Mouse (Mus musculus) common myeloid progenitor, adult 5-6 weeks (primary cell): ENCODE measurements at regions not wholly inside any gene's neighbourhood (a gene's known extent, or its start where the extent isn't known, plus 50 kb on each side); places are given as distances from the start of the nearest gene placed in this dataset.

Experiments
- ATAC-seq: replicated peaks from 2 replicates; pipeline ENCODE4 v1.8.0; 2016; ENCODE audit warnings: low read depth, mild to moderate bottlenecking, moderate TSS enrichment, inconsistent platforms; ENCODE audit not compliant: poor library complexity, severe bottlenecking

GRCm38 (mm10) chr8:11909146-11909545, 68.9 kb downstream of the Tex29 start:
- no peak for ATAC-seq

GRCm38 (mm10) chr8:11911639-11912450, 71.6 kb downstream of the Tex29 start:
- no peak for ATAC-seq

GRCm38 (mm10) chr8:11912451-11913128, 72.3 kb downstream of the Tex29 start:
- no peak for ATAC-seq

- no peak for ATAC-seq
Measured at GRCm38 (mm10) chr8:11913129-11913900, 73.0 kb downstream of the Tex29 start.

GRCm38 (mm10) chr8:11914131-11914530, 73.9 kb downstream of the Tex29 start:
- ATAC-seq: no peak

- no peak for ATAC-seq
Measured at GRCm38 (mm10) chr8:11914681-11915474, 74.6 kb downstream of the Tex29 start.

GRCm38 (mm10) chr8:11915721-11916120, 75.4 kb downstream of the Tex29 start:
- ATAC-seq: no peak

GRCm38 (mm10) chr8:11919876-11920275, 79.6 kb downstream of the Tex29 start:
- no peak for ATAC-seq

GRCm38 (mm10) chr8:11923115-11923514, 82.8 kb downstream of the Tex29 start:
- no peak for ATAC-seq

GRCm38 (mm10) chr8:11924165-11924564, 83.9 kb downstream of the Tex29 start:
- peak; percentile 69 for ATAC-seq

- peak; percentile 93 for ATAC-seq
Measured at GRCm38 (mm10) chr8:11942892-11943332, 102.6 kb downstream of the Tex29 start.

- no peak for ATAC-seq
Measured at GRCm38 (mm10) chr8:11947766-11948165, 107.5 kb downstream of the Tex29 start.

GRCm38 (mm10) chr8:11956268-11956667, 116.0 kb downstream of the Tex29 start:
- ATAC-seq: no peak

- ATAC-seq: 0 out of 2 replicates have a peak, but pooled peaks have one; percentile 45
Measured at GRCm38 (mm10) chr8:11957046-11957783, 116.9 kb downstream of the Tex29 start.

- ATAC-seq: no peak
Measured at GRCm38 (mm10) chr8:11958176-11958575, 117.9 kb downstream of the Tex29 start.

GRCm38 (mm10) chr8:11959466-11959865, 119.2 kb downstream of the Tex29 start:
- no peak for ATAC-seq

- ATAC-seq: no peak
Measured at GRCm38 (mm10) chr8:11963575-11963974, 123.3 kb downstream of the Tex29 start.

GRCm38 (mm10) chr8:11967670-11968069, 127.4 kb downstream of the Tex29 start:
- ATAC-seq: no peak

GRCm38 (mm10) chr8:11970515-11970914, 130.2 kb downstream of the Tex29 start:
- no peak for ATAC-seq
